Mouse (Mus musculus) E14TG2a.4 (cell line): ENCODE results near the gene Actn3.

ENCODE experiments used
- H3K27me3 ChIP-seq: 2 replicates; pipeline ENCODE4 v1.6.1; 2014; ENCODE audit warnings: low read length, control low read depth; ENCODE audit not compliant: insufficient read depth
- H3K36me3 ChIP-seq: 2 replicates; pipeline ENCODE4 v1.6.1; 2014; ENCODE audit warnings: low read length, control low read depth; ENCODE audit not compliant: insufficient read depth
- H3K4me1 ChIP-seq: replicated peaks from 2 replicates; pipeline ENCODE4 v1.6.1; 2014; ENCODE audit warnings: low read depth, low read length, control low read depth
- H3K4me3 ChIP-seq: replicated peaks from 2 replicates; pipeline ENCODE4 v1.5.1; 2014; ENCODE audit warnings: mild to moderate bottlenecking, low read length
- H3K9me3 ChIP-seq: 2 replicates; pipeline ENCODE4 v1.6.1; 2014; ENCODE audit warnings: low read length, control low read depth
- CTCF ChIP-seq: conservative IDR thresholded peaks from 2 replicates; pipeline ENCODE4 v1.5.1; 2014; ENCODE audit warnings: low read length
- NANOG ChIP-seq: IDR thresholded peaks from 2 replicates; pipeline ENCODE4 v1.6.1; 2014; ENCODE audit warnings: borderline replicate concordance, low read length, mixed read lengths
- POU5F1 ChIP-seq: IDR thresholded peaks from 2 replicates; pipeline ENCODE4 v1.6.1; 2014; ENCODE audit warnings: low read length, borderline replicate concordance

Gene Actn3

DNA sequence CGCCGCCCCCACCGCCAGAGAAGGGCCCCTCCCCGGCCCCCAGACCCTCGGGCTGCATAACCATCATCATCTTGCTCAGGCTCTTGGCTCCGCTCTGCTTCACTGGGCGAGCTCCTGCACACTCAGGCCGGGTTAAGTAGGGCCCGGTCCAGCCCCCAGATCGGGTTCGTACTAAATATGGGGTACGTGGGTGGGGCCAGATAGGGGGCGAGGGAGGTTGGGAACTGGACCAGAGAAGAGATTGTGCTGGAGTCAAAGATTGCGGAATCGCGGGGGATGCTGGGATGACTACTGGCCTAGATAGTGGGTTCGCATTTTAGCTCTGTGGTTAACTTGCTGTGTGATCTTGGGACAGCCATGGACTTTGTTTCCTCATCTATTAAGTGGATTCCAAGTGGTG is at the start of gene Actn3:
Actn3 (minus strand) TSS at position 125 of the 400 bp plus-strand sequence.
- Histone ChIP-seq H3K9me3 (no peaks in the 10 kb centered on the region), H3K36me3 (peaks cover 28% of the 10 kb centered on the region), H3K27me3 (peaks cover 2% of the 10 kb centered on the region; the same call in 1 of the 2 replicates), H3K4me3 (peak within 1 kb of the TSS; percentile 98), H3K4me1 (peaks cover 67% of the 10 kb centered on the region)
- TF ChIP-seq POU5F1 (no peak), CTCF (no peak), NANOG (no peak)

DNA sequence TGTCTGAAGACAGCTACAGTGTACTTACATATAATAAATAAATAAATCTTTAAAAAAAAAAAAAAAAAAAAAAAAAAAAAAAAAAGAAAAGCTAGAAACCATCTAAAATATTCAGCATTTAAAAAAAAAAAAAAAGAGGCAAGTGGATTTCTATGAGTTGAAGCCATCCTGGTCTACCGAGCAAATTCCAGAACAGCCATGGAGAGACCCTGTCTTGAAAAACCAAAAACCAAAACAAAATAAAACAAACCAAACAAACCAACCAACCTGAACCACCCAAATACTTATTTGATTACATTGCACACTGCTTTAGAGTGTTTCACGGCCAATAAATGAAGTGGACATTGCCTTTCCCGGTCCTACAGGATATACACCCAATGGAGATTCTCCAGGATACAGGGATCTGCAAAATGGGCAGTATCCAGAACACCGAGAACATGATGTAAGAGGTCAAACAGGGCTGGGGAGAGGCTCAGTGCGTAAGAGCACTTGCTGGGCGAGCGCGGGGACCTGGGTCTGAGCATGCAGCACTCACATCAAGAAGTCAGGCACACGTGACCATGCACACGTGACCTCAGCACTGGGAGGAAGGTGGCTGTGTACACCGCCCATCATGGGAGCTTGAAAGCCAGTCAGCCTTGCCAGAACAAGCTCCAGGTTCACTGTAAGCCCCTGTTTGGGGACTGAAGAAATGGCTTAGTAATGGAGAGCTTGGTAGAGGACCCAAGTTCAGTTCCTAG is 47.6 kb upstream of the Actn3 start:
- H3K36me3 ChIP-seq: peaks cover 66% of the 10 kb centered on the region
- TF ChIP-seq POU5F1: no peak
- no peak for TF ChIP-seq CTCF
- TF ChIP-seq NANOG: no peak

DNA sequence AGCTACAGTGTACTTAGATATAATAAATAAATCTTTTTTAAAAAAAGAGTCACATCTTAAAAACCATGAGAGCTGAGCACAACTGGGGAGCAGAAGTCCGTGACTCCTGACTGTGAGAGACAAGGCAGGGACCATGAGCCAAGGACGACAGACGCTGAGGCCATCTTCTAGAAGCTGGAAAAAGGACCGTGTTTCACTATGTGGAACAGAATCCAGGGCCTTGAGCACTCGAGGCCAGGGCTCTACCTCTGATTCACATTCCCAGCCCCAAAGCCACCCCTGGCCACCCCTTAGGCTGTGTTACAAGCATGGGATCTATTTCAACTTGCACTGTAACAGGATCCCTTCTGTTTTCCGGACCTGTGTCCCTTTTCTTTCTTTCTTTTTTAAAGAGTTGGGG is 41.9 kb upstream of the Actn3 start:
- no peaks in the 10 kb centered on the region for H3K27me3 ChIP-seq
- TF ChIP-seq NANOG: no peak
- no peak for TF ChIP-seq CTCF
- TF ChIP-seq POU5F1: no peak
- no peaks in the 10 kb centered on the region for H3K9me3 ChIP-seq
- peaks cover 100% of the 10 kb centered on the region for H3K36me3 ChIP-seq
- peaks cover 31% of the 10 kb centered on the region for H3K4me1 ChIP-seq
- H3K4me3 ChIP-seq: no peak overlapping the region

More for the DNA sequence above, 47.6 kb upstream of the Actn3 start:
- peaks cover 41% of the 10 kb centered on the region for H3K4me1 ChIP-seq
- H3K9me3 ChIP-seq: no peaks in the 10 kb centered on the region
- H3K27me3 ChIP-seq: no peaks in the 10 kb centered on the region
- peak overlapping the region; percentile 42 for H3K4me3 ChIP-seq

DNA sequence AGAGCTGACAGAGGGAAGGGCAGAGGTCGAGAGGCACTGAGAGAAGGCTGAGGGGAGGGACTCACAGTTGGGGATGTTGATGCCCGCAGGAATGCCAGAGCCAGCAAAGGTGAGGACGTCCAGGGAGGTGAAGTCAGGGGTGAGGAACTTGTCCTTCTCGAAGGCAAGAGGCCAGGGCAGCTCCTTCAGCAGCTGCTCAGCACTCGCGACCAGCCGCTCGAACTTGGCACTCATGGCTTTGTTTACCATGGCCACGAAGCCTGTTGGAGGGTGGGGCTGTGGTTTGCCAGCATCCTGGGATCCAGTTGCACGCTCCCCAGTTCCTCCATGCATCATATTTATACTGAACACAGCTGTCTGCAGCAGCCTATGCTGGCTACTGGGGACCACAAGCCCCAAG is 39.1 kb upstream of the Actn3 start:
- no peak overlapping the region for H3K4me3 ChIP-seq
- H3K4me1 ChIP-seq: peaks cover 39% of the 10 kb centered on the region
- no peaks in the 10 kb centered on the region for H3K9me3 ChIP-seq
- peaks cover 100% of the 10 kb centered on the region for H3K36me3 ChIP-seq
- no peaks in the 10 kb centered on the region for H3K27me3 ChIP-seq
- no peak for TF ChIP-seq NANOG
- TF ChIP-seq POU5F1: no peak
- no peak for TF ChIP-seq CTCF

GRCm38 (mm10) chr19:4915924-4916603 is 38.4 kb upstream of the Actn3 start:
- no peaks in the 10 kb centered on the region for H3K27me3 ChIP-seq
- TF ChIP-seq CTCF (no peak), POU5F1 (no peak), NANOG (no peak)
- H3K9me3 ChIP-seq: no peaks in the 10 kb centered on the region
- peaks cover 38% of the 10 kb centered on the region for H3K4me1 ChIP-seq
- H3K4me3 ChIP-seq: no peak overlapping the region
- peaks cover 100% of the 10 kb centered on the region for H3K36me3 ChIP-seq

GRCm38 (mm10) chr19:4909376-4909775 is 31.7 kb upstream of the Actn3 start:
- no peaks in the 10 kb centered on the region for H3K27me3 ChIP-seq
- no peak for TF ChIP-seq POU5F1
- TF ChIP-seq CTCF: no peak
- no peak for TF ChIP-seq NANOG
- no peaks in the 10 kb centered on the region for H3K9me3 ChIP-seq
- no peak overlapping the region for H3K4me3 ChIP-seq
- H3K4me1 ChIP-seq: peaks cover 29% of the 10 kb centered on the region
- H3K36me3 ChIP-seq: peaks cover 74% of the 10 kb centered on the region

GRCm38 (mm10) chr19:4908107-4908506 is 30.4 kb upstream of the Actn3 start:
- TF ChIP-seq CTCF (peak; percentile 97), POU5F1 (no peak), NANOG (no peak)
- peaks cover 21% of the 10 kb centered on the region for H3K4me1 ChIP-seq
- H3K36me3 ChIP-seq: peaks cover 67% of the 10 kb centered on the region
- no peaks in the 10 kb centered on the region for H3K9me3 ChIP-seq
- H3K27me3 ChIP-seq: no peaks in the 10 kb centered on the region
- H3K4me3 ChIP-seq: no peak overlapping the region

DNA sequence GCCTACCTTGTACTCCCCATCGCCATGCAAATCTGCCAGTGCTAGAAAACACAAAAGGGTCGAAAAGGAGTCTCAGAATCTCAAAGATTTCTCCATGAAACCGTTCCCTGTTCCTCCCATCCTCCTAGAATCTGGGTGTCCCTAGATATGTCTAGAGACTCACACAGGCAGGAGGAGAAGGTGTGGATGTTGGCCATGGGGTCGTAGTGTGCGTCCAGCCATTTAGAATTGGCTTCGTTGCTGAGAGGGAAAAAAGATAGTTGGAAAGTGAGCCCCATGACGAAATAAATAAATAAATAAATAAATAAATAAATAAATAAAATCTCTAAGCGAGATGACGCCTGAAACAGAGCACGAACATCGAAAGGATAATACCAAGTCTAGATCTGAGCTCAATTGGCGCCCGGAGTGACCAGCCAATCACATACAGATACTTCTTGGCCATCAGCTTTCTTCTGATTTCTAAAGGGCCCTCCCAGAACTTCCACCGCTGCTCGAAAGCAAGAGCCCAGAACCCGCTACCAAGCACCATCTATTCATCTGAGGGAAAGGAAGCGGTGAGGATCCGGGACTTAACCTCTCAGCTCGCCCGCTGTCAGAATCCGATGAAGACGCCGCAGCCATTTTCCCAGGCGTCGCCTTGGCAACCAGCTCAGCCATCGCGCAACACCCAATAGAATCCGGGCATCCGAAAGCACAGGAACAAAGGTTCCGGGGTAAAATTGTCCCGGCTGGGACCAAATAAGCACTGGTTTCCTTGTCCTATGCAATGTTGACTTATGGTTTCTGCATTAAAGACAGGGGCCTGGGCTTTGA is 28.5 kb upstream of the Actn3 start, which contains the start of gene Bbs1:
Bbs1 (minus strand) TSS at position 650 of the 816 bp plus-strand sequence.
- peaks cover 56% of the 10 kb centered on the region for H3K36me3 ChIP-seq
- no peaks in the 10 kb centered on the region for H3K9me3 ChIP-seq
- H3K27me3 ChIP-seq: no peaks in the 10 kb centered on the region
- H3K4me1 ChIP-seq: peaks cover 21% of the 10 kb centered on the region
- no peak for TF ChIP-seq POU5F1
- TF ChIP-seq CTCF: no peak
- no peak for TF ChIP-seq NANOG
- H3K4me3 ChIP-seq: peak within 1 kb of the TSS; percentile 86
